Mouse (Mus musculus) heart, adult 9 months (tissue): Measurements from ENCODE around the gene Ttll1.

Source experiments
- DNase-seq, 2 experiments: peaks; one replicate each; pipeline ENCODE4 v3.0.0; 2022; ENCODE audit warnings: low spot score in 2 of 2

The Ttll1 gene

GRCm38 (mm10) chr15:83455637-83456036, 55.1 kb downstream of the Ttll1 start:
- no peak for DNase-seq

DNA sequence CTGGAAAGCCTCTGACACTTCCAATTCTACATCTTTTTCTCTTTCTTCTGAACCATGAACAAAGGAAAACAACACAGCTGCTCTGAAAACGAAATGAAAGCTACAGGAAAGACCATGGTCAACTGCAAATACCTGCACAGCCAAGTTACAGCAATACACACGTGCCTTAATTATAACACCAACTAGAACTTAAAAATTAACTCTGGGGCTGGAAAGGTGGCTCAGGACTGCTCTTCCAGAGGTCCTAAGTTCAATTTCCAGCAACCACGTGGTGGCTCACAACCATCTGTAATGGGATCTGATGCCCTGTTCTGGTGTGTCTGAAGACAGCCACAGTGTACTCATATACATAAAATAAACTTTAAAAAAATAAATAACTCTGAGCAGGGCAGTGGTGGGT, 55.7 kb downstream of the Ttll1 start:
- no peak for DNase-seq

DNA sequence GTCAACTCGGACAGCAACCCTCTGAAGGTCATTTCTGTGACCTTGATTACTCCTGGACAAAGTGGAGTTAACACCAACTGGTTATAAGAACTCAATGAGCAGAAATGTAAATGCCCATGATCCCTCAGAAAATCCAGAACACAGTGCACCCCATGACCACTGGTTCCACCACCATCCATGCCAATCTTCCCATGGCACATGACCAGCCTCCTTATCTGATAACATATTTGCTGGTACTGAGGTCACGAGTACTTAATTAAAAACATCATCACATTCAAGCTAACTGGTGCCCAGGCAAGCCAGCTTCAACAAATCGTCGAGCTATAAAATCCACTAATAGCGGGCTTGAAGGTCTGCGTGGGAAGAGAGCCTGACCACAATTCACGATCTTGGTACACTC, 56.3 kb downstream of the Ttll1 start:
- no peak for DNase-seq

- peak in 1 of 2 experiments; percentile 71 for DNase-seq
Observed at GRCm38 (mm10) chr15:83453879-83454278, 56.8 kb downstream of the Ttll1 start.

GRCm38 (mm10) chr15:83452219-83452760, 58.4 kb downstream of the Ttll1 start:
- no peak for DNase-seq

- peak; percentile 79 to 80 for DNase-seq
Observed at GRCm38 (mm10) chr15:83451621-83452210, 59.0 kb downstream of the Ttll1 start.

- DNase-seq, result no peak
Observed at GRCm38 (mm10) chr15:83450007-83450406, 60.7 kb downstream of the Ttll1 start.

DNA sequence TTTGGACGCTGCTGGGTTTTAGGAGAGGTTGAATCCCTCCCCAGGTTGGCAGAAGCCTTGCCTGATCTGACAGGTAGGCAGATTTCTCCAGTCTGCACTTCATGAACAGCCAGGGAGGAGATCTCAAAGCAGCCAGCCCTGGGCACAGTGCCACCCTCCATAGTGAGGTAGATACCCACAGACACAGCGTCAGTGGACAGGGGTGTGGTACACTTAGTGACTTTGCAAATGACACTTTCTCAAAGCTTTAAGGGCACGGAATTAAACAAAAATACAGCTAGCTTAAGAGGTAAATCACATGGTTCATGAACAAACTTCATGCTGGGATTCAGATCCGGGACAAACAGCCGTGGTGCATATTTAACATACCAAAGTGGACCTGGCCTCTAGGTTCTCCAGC, 62.0 kb downstream of the Ttll1 start:
- DNase-seq, result peak in 1 of 2 experiments; percentile 29

- DNase-seq, result no peak
Observed at GRCm38 (mm10) chr15:83447791-83448544, 62.7 kb downstream of the Ttll1 start.

GRCm38 (mm10) chr15:83445908-83446307, 64.8 kb downstream of the Ttll1 start:
- DNase-seq, result no peak

DNA sequence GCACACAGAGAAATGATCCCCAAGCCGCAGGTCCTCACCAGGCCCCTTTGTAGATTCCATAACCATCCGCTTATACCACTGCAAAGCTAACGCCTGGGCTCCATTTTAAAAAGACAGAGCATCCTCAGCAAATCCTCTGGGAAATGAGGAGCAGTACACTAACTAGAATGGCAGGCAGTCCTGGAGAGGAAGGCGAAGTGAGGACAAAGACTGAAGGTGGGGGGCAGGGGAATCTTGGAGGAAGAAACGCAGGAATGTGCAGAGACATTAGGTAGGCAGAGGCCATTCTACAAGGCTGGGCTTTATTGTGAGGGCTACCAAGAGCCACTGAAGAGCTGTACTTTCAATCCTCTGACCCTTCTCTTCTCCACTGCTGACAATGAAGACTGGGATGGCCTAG, 65.3 kb downstream of the Ttll1 start:
- DNase-seq, result no peak

GRCm38 (mm10) chr15:83444425-83444824, 66.3 kb downstream of the Ttll1 start:
- DNase-seq, result peak in 1 of 2 experiments; percentile 34

GRCm38 (mm10) chr15:83442495-83443037, 68.1 kb downstream of the Ttll1 start:
- DNase-seq, result no peak

GRCm38 (mm10) chr15:83440726-83441125, 70.0 kb downstream of the Ttll1 start:
- DNase-seq, result no peak

GRCm38 (mm10) chr15:83436541-83436940, 74.2 kb downstream of the Ttll1 start:
- no peak for DNase-seq

DNA sequence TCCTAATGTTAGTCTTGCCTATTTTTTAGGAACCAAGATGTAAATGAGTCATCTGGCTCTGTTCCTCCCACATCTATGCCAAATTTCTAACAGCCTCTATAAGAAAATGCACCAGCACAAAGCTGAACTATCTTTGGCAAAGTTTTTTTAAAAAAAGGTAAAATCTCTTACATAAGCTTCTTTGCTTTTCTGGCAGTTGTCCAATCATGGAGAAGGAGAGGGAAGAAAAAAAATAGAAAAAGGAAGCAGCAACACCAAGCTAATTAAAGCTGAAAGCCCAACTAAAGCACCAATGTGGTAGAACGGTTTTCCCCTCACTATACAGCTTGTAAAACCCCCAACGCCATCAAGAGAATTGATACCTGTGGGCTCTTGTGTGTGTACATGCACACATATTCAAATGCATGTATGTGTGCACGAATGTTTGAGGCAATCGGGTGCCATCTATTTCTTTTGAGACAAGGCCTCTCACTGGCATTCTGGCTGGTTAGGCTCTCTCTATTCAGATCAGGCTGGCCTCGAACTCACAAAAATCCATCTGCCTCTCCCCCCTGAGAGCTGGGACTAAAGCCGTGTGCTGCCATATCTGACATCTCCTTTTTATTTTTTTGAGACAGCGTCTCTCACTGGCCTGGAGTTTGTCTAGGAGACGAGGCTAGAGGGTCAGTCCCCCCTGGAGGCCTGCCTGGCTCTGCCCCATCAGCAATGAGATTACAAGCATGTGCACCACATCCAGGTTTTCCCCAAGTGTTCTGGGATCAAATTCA, 75.2 kb downstream of the Ttll1 start:
- no peak for DNase-seq

DNA sequence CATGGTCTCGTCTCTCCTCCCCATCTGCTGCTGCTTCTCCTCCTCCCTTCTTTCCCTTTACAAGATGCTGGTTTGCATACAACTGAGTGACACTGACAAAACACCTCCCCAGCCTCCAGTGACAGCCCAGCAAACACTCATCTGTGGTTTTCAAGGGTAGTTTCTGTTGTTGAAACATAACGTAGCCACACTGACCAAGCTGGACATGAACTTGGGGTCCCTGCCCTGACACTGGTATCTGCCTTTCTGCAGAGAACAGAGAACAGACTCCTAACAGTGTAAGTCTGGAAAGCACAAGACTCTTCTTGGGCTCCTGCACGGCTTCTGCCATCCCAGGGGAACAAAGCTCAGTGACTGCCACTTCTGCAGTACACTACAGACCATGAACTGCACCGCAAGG, 76.0 kb downstream of the Ttll1 start:
- DNase-seq, result no peak
